Mouse (Mus musculus): Measurements from ENCODE around the gene Acap2.

GRCm38 (mm10) chr16:31184727-31185126 lies 16.3 kb downstream of the Acap2 start:
- TF ChIP-seq GATA1 (IDR thresholded peaks at IDR 0.05; ENCODE audit: low read length) (no peak), TAL1 (IDR thresholded peaks at IDR 0.05; ENCODE audit: low read length) (no peak)
